Mouse (Mus musculus): ENCODE data around the gene Chn1. TPM values are rescaled to one million over a fixed set of nuclear protein-coding genes. Genes with fewer than 3 reads are reported as not detected.
A peak's percentile ranks its signal among the peaks of the same experiment; 100 is the strongest.

Chn1 gene
- polyA plus RNA-seq, 1 experiment = 1,037 TPM

DNA sequence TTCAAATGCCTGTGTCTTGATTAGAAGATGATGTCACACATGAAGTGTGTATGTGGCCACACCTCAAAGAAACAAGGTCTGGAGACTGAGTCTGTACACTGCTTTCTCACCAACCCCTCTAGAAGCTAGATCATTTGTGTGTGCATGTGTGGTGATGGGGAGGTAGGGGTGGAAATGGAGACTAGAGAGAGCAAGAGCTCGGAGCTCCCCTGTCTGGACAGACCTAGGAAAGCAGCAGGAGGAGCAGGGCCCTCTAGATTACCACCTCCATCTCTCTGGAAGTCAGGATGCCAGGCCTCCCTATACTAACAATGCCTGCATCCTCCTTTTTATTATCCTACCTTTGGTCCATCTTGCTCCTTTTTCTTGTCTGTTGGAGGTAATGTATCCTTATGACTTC lies 27.8 kb downstream of the Chn1 start:
- DNase-seq (ENCODE audit: extremely low spot score in 1 of 2, low spot score in 1 of 2) = no peak

DNA sequence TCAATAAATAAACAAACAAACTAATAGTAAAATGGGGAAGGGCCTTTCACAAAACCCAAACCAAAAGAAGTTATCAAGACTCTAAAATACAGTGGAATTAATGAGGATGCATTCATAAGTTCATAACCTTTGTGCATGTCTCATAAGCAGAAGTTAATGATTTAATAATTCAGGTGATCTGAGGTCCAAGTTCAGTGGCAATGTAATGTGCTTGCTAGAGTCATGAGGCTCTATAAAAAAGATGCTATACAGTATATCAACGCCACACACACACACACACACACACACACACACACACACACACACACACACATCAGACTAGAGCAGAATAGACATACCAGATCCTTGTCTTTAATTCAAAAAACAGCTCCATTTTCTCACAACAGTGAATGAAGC lies 28.8 kb downstream of the Chn1 start:
- DNase-seq (ENCODE audit: extremely low spot score in 1 of 2, low spot score in 1 of 2) = no peak

DNA sequence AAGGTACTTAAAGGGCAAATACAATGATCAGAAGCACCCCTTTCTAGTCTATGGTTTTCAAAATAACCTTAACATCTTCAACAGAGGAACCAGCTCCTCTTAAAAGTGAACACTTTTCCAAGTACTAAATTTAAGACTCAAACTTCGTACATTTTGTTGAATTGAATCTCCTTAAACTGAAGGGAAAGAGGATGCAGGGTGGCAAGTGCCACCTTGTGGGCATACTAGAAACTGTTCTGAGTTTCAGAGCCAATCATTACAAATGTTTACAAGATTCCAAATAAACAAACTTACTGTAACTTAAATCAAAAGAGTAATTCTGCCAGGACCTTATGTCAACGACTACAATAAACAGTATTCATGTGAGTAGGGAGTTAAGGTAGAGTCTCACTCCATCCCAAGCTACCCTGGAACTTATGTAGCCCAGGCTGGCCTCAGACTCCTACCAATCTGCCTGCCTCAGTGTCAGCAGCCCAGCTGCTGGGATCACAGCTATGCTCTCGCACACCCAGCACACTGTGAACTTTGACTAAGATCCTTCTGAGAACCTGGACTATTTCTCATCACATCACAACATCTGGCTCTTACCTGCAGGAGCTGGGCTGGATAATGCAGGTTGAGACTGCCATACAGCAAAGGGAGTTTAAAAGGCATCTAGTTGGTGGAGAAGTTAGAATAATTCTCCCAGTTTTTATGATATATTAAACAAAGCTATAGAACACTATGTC lies 29.3 kb downstream of the Chn1 start:
- DNase-seq (ENCODE audit: extremely low spot score in 1 of 2, low spot score in 1 of 2) = peak in 1 of 2 experiments; percentile 69

DNA sequence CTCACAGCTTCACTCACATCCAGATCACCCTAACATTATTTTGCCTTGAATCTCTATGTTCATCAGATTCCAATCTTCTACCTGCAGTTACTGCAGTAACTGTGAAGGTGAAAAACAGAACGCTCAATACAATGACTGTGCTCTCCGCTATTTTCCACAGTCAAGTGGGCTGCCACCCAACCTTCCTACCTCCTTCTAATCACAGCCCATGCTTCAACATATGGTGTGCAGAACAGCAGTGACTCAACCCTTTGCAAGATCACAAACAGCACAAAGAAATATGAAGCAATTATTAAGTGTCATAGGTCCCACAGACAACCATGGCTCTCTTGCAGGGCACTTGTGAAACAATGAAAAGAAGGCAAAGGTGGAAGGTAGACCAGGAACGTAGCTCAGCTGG lies 33.9 kb downstream of the Chn1 start:
- DNase-seq (ENCODE audit: extremely low spot score in 1 of 2, low spot score in 1 of 2) = peak in 1 of 2 experiments; percentile 46

DNA sequence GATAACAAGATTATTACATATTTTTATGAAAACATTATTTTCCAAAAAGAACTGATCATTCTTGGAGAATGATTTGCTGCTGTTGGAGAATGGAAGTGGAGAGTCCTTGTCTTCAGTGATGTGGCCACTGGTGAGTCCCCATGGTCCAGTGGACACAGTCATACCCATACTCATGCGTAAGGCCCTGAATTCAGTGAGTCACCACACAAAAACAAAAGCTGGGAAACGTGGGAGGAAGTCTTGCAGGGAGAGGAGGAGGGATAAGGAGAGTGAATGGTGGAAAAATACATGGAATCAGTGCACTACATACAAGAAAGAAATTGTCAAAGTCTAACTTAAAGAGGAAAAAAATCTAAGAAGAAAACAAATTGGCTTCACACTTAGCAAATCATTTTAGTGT lies 47.3 kb downstream of the Chn1 start:
- DNase-seq (ENCODE audit: extremely low spot score in 1 of 2, low spot score in 1 of 2) = peak in 1 of 2 experiments; percentile 45

DNA sequence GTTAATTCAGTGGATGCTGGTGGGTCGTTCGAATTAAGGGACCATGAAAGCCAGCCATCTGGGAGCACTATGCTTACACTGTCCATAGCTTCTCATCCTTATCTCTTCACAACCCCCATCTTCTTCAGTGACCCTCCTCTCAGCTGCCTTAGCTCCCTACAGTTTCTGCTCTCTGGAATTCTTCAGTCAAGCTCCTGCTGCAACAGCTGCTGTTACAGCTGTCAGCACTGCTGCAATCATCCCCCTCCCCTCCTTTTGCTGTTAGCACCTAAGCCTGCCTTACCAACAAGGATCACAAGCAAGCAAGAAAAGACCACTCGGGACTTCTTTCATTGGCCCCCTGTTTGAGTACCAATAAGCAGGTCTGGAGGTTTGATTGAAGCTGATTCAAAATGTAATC lies 50.2 kb downstream of the Chn1 start:
- DNase-seq (ENCODE audit: extremely low spot score in 1 of 2, low spot score in 1 of 2) = no peak

DNA sequence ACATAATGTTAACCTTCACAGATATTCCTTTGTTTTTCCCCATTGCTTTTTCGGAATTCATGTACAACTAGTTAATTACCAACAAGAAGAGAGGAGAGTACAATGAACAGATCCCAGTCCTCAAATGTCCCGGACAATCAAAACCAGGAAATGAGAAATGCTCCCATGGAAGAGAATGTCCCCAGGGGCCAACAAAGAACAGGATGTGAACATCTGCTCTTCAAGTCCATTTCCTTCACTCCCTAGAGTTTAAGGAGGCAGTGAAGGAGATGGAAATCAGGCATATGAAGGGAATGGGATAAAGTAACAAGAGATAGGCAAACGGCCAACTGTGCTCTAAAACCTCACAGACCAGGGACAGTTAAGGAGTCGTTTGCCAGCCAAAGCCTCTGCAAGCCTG lies 53.3 kb downstream of the Chn1 start:
- no peak for DNase-seq (ENCODE audit: extremely low spot score in 1 of 2, low spot score in 1 of 2)

DNA sequence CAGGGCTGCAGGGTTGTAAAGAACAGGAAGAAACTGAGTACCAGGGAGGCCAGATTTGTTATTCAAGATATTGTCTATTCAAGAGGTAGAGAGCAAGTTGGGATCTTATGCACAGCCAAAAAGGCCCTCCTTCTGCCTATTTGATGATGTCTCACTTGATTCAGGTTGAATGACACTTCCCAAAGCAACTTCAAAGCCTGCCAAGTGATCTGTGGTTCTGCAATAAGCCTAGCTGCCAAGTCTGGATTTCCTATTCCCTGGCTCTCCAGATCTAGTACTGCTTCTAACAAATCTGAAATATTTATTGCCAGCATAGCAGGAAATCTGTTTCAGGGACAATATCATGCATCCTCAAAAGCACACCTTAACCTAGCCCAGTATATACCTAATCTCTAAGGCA lies 62.7 kb downstream of the Chn1 start:
- DNase-seq (ENCODE audit: extremely low spot score in 1 of 2, low spot score in 1 of 2) = no peak

DNA sequence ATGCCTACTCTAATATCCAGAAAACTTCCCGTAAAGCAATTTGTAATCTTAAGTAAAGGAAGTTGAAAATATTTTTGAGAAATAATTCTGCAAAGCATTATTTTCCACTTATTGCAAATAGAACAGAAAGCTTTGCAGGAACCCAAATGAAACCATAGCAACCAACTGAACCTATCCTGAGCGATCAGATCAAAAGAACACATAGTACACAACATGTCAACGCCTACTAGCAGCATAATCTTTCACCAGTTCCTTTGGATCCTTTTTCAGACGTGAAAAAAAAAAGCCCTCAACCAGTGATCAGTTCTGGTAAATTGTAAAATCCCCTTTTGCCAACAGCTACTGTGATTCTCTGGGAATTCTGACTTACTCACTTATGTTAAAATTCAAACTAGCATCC lies 82.1 kb downstream of the Chn1 start:
- peak in 1 of 2 experiments; percentile 52 for DNase-seq (ENCODE audit: extremely low spot score in 1 of 2, low spot score in 1 of 2)

DNA sequence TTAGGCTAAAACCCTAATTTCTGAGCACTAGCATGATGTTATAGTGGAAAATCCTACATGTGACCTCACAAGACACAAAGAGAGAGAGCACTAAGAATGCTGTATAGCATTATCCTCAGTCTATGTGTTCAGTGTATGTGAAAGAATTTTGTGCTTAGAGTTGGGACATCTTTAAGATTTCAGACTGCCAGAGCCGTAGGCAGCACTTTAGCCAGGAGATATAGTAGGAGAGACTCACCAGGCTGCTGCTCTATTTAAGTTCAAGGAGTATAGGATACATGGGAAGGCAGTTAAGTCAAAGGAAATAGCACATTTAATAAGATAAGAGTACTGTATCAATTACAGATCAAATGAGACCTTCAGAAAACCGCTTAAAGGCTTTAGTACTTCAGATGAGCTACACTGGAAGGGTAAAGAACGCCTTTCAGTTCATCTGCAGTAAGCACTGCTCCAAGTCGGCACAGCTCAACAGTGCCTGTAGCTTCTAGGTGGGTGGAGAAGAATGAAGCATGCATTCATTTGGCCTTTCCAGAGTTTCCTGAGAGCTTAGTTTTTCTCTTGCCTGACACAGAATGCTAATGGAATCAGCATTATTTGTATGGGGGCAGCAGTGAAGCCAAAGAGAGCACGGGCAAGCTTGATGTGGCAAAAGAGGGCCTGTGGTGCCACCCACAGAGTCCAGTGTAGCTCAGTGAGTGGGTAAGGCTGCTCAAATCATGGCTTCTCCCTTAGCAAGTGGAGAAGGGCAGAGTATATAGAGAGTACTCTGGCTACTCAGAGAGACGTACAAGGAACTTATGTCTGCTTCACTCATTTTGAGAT lies 84.2 kb downstream of the Chn1 start:
- DNase-seq (ENCODE audit: extremely low spot score in 1 of 2, low spot score in 1 of 2) = peak in 1 of 2 experiments; percentile 61

DNA sequence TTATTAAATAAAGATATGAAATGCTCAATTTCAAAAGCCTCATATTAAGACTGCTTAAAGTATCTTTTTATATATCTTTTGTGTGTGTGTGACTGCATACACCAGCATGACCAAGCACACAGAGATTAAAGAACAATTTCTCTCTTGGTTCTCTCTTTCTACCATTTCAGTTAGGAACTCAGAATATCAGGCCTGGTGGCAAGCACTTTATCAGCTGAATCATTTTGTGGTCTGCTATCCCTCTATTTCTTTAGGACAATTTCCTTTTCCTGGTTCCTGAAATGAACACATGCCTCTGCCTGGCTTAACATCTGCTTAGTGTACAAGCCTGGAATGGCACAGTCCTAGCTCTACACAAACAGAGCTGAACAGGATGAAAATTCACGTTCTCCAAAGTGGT lies 92.6 kb downstream of the Chn1 start:
- no peak for DNase-seq (ENCODE audit: extremely low spot score in 1 of 2, low spot score in 1 of 2)

DNA sequence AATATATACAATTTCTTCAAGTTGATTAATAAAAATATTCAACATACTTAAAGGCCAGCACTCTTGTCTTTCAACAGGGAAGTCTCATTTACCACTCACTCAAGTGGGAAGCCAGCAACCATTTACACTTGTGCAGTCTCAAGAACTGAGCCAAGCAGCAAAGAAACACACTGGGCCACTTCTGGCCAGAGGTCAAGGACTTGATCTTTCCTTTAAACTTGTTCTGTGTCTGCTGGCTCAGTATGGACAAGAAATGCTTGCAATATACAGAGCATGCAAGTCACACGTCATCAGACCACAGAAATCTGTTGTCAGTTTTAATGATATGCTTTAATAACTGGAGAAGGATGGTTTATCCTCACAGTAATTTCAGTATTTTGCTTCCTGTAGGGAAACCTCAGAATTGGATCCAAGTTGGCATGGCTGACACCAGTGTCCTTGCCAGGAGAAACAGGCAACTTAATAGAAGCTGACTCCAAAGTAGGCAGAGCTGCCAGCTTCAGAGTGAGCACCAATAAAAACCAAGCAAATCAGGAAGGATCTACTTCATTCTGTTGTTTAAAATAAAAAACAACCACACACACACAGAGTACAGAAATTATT lies 94.6 kb downstream of the Chn1 start:
- DNase-seq (ENCODE audit: extremely low spot score in 1 of 2, low spot score in 1 of 2) = peak in 1 of 2 experiments; percentile 47

DNA sequence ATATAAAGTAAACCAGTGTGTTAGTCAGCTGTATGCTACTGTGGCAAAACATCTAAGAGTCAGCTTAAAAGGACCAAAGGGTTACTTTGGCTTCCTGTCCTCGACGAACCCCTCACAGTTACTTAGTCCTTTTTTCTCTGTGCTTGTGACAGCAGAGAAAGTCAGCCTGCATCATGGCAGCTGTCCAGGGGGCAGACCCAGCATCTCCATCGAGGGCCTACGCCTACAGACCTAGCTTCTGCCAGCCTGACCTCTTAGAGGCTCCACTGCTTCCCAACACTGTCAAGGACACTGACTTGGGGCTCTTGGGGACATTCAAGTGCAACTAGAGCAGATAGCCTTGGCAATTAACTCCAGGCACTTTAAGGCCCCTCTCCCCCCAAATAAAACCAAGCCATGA lies 106.5 kb downstream of the Chn1 start:
- no peak for DNase-seq (ENCODE audit: extremely low spot score in 1 of 2, low spot score in 1 of 2)

DNA sequence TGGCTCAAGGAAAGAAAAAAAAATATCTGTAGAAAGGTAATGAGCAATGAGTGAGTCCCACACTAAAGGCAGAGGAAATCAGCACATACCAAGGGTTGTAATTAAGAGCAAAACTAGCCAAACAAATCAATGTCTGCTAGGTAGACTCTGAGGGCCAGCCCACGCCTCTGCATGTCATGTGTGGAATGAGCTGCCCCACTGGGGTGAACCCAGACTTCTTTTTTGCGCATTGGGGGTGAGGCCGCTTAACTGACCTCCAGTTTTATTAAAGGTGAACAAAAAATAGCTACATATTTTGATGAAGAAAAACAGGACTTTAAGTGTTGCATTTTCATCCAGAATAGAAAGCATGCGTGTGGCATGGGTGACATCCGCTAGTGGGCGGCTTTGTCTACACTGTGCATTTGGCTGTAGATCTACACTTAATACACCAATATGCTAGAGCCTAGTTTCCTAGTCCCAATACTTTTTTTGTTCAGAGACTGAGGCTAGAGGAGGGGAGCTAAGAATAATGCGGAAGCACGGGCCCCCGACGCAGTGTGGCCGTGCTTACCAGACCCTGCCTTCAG lies 114.5 kb downstream of the Chn1 start:
- no peak for DNase-seq (ENCODE audit: extremely low spot score in 1 of 2, low spot score in 1 of 2)

DNA sequence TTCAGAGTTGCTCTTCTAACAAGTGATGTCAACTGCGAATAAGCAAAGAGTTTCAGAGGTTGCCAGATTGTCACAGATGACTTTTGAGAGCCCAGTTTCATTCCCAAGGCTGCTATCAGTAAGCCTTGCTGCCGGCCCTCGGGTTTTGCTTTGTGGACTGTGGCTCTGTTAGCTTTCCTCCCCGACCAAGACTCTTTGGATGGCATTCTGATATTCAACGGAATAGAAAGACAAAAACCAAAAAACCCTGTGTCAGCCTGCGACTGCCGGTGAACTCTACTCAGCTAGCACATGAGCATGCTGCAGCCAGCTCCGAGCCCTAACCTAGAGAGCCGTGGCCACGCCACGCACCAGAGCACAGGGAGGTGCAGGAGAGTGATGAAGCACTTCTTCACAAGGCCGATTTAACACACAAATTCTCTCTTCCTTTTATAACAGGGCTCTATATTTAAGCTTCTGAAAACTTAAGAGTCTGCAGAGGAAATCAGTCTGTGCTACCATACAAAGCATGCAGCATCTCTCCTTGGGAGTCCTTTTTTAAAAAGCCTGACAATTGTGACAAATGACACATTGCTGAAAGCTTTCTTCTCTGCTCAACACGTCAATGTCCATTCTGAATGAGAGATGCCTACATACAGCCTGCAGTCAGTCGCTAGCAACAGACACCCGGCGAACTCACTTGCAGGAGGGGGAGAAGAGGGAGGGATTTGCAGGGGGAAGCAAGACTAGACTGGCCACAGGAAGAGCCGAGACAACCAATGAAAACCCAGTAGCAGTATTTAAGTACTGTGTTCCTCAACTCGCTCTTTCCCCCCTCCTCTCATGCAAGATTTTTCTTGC lies 115.2 kb downstream of the Chn1 start:
- DNase-seq (ENCODE audit: extremely low spot score in 1 of 2, low spot score in 1 of 2) = peak; percentile 88 to 89

DNA sequence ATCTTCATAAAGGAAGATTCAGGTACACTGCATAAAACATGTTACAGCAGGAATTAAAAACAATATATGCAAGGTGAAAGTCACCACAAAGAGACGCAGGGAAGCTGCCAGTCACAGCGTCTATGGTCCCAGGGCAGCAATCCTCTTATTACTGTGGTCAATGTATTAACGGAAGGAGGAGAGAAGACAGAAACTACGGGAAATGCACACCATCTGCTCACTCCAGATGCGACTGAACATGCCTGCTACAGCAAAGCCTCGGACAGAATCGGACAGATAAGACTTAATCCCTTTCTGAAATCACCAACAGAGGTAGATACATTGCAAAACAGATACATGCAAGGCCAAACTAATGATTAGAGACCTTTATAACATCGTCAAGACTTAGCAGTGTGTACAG lies 116.1 kb downstream of the Chn1 start:
- DNase-seq (ENCODE audit: extremely low spot score in 1 of 2, low spot score in 1 of 2) = peak in 1 of 2 experiments; percentile 45

DNA sequence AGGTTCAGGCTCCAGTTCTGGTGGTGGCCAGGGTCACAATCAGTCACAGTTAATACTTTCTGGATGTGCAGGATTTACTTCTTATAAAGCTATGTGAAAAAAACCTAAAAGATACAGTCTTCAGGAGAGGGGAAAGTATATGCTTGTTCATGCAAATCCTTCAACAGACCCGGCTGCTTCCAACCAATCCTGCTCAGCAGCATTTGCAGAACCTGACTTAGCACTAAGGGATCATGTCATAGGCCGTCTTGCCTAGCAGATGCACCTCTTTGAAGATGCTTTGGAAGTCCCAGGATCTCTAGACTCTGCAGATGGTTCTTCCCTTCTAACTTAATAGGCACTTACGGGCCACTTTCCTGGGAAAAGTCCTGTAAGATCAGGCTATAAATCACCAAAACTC lies 117.2 kb downstream of the Chn1 start:
- DNase-seq (ENCODE audit: extremely low spot score in 1 of 2, low spot score in 1 of 2) = peak; percentile 56 to 67

DNA sequence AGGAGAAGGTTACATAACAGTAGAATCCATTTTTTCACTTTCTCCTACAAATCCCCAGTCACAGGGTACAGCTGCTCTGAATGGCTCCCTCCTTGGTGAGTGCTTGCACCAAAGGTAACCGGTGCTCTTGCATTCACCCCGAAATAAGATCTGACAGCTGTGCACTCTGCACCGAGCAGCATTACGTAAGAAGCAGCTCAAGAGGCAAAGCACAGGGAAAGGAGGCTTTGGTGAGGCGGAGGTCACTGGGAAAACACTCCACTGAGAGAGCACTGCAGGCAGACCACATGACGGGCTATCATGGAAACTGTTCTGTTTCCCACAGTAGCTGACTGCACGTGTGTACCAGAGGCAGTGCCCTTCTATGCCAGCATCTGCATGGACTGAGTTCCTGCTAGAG lies 118.0 kb downstream of the Chn1 start:
- DNase-seq (ENCODE audit: extremely low spot score in 1 of 2, low spot score in 1 of 2) = peak; percentile 77 to 84

DNA sequence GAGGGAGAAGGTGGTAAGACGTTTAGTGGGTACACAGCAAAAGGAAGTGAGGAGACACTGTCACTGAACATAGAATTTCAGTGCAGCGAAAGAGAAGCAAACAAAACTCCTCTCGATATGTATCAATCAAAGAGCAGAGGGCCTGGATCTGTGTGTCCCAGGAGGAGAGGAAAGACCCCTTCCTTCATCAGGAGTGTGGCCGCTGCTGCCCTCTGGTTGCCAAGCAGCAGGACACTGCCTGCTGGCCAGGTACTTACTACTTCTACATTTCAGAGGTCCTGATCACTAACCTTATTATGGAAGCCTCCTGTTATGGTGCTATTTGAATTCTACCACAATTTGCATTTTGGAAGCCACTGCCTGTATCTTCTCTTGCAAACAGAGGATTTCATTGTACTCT lies 119.5 kb downstream of the Chn1 start:
- no peak for DNase-seq (ENCODE audit: extremely low spot score in 1 of 2, low spot score in 1 of 2)

DNA sequence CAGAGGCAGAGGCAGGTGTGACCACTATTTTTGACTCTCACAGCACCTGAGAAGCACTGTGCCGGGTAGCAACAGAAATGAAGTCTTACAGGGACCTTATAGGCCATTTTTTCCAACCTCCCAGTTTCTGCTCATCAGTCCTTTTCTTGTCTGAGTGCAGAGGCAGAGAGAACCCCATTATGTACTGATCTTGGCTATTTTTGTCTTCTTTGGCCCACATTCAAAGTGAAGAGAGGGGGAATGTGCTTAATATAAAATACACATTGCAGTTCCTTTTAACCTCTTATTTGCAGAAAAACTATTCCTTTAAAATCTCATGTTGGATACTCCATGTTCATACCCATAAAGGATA lies 120.3 kb downstream of the Chn1 start:
- peak in 1 of 2 experiments; percentile 45 for DNase-seq (ENCODE audit: extremely low spot score in 1 of 2, low spot score in 1 of 2)

Data from frontal cortex, adult 2 months (tissue).